Mouse (Mus musculus) cerebellum, adult 2 months (tissue): ENCODE results near the gene Cd300lg. TPM values are rescaled to one million over a fixed set of nuclear protein-coding genes. Genes with fewer than 3 reads are reported as not detected.

Experiments used
- DNase-seq, 2 experiments: peaks; one replicate each; pipeline ENCODE4 v3.0.0; 2021
- H3K27ac ChIP-seq: fragments of 200-500 bp; 2 replicates; pipeline ENCODE4 v1.5.1; 2012; ENCODE audit warnings: low read length, control low read depth, inconsistent platforms; ENCODE audit not compliant: insufficient read depth
- H3K27me3 ChIP-seq: fragments of 200-500 bp; 2 replicates; pipeline ENCODE4 v1.6.1; 2012; ENCODE audit warnings: inconsistent platforms, mild to moderate bottlenecking, low read length, moderate library complexity; ENCODE audit not compliant: control insufficient read depth, insufficient read depth
- H3K4me1 ChIP-seq: fragments of 200-500 bp; 2 replicates; pipeline ENCODE4 v1.6.1; 2011; ENCODE audit warnings: low read length; ENCODE audit not compliant: control insufficient read depth, insufficient read depth
- H3K4me3 ChIP-seq: fragments of 200-500 bp; replicated peaks from 2 replicates; pipeline ENCODE3; 2011; ENCODE audit warnings: mild to moderate bottlenecking, low read depth, low read length, control low read depth; ENCODE audit not compliant: insufficient read depth
- CTCF ChIP-seq: fragments of 200-500 bp; IDR thresholded peaks from 2 replicates; pipeline ENCODE4 v1.5.1; 2011; ENCODE audit warnings: low read depth, mild to moderate bottlenecking, control low read depth, low read length, moderate library complexity, borderline replicate concordance; ENCODE audit not compliant: insufficient read depth
- POLR2A ChIP-seq: fragments of 200-500 bp; IDR thresholded peaks from 2 replicates; pipeline ENCODE4 v1.6.1; 2011; ENCODE audit warnings: low read length, control low read depth, borderline replicate concordance; ENCODE audit not compliant: insufficient read depth
- WGBS: fragments of 180-500 bp; shearing (Covaris S2); methylation state at CpG from one replicate; pipeline ENCODE4 v1.1.7; 2018; 5-methylcytosine and 5-hydroxymethylcytosine counted together
- polyA plus RNA-seq: library from polyadenylated mRNA; depleted of rRNA; stranded (reverse); fragments of >200 nt; gene quantifications from 2 replicates; pipeline ENCODE4 v1.2.3, GENCODE M21; 2012

Cd300lg gene
- polyA plus RNA-seq, 1 experiment = 0.38 TPM

- Histone ChIP-seq H3K4me1 (peaks cover 62% of the 10 kb centered on the region), H3K27ac (no peak overlapping the region; the same call in 1 of the 2 replicates), H3K27me3 (no peaks in the 10 kb centered on the region), H3K4me3 (no peak overlapping the region)
- 26% methylated on average over 9 of the region's 9 CpGs for WGBS
- TF ChIP-seq CTCF (no peak), POLR2A (no peak)
- DNase-seq = no peak
Measured at GRCm38 (mm10) chr11:102019736-102020135, 21.6 kb upstream of the Cd300lg start.

DNA sequence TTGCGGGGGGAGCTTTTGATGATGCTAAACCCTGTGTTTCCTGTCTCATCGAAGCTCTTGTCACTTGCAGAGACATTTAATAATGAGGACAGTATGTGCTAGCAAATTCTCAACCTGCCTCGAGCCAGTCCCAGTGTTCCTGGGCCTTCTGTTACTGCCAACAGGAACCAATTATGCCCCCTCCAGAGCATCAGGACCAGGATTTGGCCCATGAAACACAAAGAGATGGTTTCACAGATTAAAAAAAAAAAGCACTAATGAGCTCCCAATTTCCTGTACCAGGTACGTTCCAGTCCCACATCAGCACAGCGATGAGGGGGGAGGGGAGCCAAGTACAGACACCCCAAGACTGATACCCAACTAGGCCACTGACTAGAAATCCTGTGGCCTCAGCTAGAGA is 20.1 kb upstream of the Cd300lg start:
- DNase-seq = peak in 1 of 2 experiments; percentile 69

DNA sequence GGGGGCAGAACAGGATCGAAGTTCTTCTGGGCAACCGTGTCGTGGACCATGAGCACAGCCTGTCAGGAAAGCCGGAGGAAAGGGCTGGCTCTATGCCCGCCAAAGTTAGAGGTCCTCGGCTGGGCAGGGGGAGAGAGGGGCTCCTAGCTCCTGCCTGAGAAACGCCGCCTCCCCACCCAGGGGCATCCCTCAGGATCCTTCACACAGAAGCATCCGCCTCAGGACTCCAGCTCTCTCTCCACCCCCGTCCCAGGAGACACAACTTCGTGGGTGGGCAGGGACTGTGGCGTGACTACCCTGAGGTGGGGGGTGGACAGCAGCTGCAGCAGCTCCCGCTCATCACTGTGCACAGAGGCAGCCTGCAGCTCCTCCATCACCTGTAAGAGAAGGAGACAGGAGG is 17.9 kb upstream of the Cd300lg start:
- peak overlapping the region; percentile 47 for H3K4me3 ChIP-seq
- H3K4me1 ChIP-seq = peaks cover 50% of the 10 kb centered on the region
- TF ChIP-seq POLR2A (no peak), CTCF (no peak)
- WGBS = 22% methylated on average over 13 of the region's 13 CpGs
- no peak for DNase-seq
- peak overlapping the region; percentile 79 for H3K27ac ChIP-seq
- H3K27me3 ChIP-seq = no peaks in the 10 kb centered on the region

More for the DNA sequence above, 20.1 kb upstream of the Cd300lg start:
- TF ChIP-seq POLR2A = no peak
- TF ChIP-seq CTCF = no peak
- Histone ChIP-seq H3K27ac (no peak overlapping the region), H3K4me3 (no peak overlapping the region), H3K27me3 (no peaks in the 10 kb centered on the region), H3K4me1 (peaks cover 48% of the 10 kb centered on the region)
- WGBS = 21% methylated on average over 5 of the region's 5 CpGs

DNA sequence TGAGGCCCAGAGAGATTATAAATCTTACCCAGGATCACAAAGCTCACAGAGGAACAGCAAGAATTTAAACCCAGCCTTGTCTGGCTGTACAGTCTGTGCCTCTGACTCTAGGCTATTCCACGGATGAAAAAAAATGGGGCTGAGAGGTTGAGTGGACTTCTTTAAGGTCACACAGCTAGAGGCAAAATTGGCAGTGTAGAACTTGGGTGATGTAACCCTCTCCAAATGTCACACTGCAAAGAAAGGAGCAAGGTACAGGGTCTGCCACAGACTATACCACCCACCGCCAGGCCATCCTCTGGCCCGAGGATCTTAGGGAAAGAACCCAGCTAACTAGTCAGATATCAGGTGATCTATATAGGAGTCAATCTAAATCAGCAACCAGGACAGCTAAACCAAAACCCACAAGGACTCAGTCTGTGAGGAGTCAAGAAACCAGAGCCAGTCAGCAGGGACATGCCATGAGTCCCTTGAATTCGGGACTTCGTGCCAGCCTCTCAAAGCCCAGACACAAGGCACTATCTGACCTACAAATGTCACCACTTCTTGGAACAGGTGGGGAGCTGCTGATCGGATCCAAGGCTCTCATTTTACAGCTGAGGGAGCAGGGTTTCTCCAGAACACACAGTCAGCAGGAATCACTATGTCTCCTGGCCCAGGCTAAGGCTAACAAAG is 17.1 kb upstream of the Cd300lg start:
- WGBS = 11% methylated on average over 6 of the region's 6 CpGs
- Histone ChIP-seq H3K4me3 (peak overlapping the region; percentile 74), H3K27me3 (no peaks in the 10 kb centered on the region), H3K4me1 (peaks cover 42% of the 10 kb centered on the region), H3K27ac (peak overlapping the region; percentile 87)
- peak; percentile 85 to 96 for DNase-seq
- TF ChIP-seq POLR2A (peak; percentile 23; the same call in 1 of the 2 replicates), CTCF (no peak)

DNA sequence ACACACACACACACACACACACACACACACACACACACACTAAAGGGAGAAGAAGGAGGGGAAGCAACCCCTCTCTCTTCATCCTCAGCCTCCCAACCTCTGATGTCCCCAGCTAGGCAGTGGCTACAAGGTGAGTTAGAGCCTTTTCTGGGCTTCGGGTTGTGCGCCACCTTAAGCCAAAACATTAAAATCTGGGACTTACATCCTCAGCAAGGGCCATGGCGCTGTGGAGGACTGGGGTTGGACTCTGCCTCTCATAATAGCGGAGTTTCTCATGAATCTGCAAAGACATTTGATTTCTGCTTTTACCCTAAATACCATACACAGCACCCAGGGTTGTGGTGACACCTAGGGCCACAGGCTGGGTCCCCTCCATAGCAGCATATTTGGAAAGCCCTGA is 16.4 kb upstream of the Cd300lg start:
- DNase-seq = peak in 1 of 2 experiments; percentile 52
- no peak for TF ChIP-seq POLR2A
- TF ChIP-seq CTCF = no peak
- 10% methylated on average over 4 of the region's 4 CpGs for WGBS
- peaks cover 37% of the 10 kb centered on the region for H3K4me1 ChIP-seq
- peak overlapping the region; percentile 74 for H3K4me3 ChIP-seq
- H3K27ac ChIP-seq = peak overlapping the region; percentile 87
- H3K27me3 ChIP-seq = no peaks in the 10 kb centered on the region

DNA sequence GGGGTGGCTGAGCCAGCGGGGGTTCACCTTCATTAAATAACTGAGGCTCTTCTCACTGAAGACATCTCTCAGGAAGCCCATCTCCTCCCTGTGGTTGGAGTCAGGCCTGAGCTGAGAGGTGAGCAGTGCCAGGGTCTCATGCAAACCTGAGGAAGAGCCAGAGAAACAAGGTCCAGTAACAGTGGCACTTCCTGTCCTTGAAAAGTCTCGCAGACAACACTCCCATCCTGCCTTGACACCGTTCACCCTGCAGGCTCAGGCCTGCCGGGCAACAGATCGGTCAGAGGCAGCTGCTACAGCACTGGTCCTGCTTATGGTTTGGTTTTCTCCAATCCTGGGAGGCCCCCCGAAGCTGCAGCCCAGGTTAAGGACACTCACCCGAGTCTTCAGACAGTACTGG is 16.0 kb upstream of the Cd300lg start:
- Histone ChIP-seq H3K27ac (peak overlapping the region; percentile 87), H3K4me1 (peaks cover 37% of the 10 kb centered on the region), H3K4me3 (peak overlapping the region; percentile 74), H3K27me3 (no peaks in the 10 kb centered on the region)
- 8% methylated on average over 7 of the region's 7 CpGs for WGBS
- peak; percentile 53 to 61 for DNase-seq
- TF ChIP-seq CTCF = no peak
- TF ChIP-seq POLR2A = no peak

GRCm38 (mm10) chr11:102025991-102026660 is 15.2 kb upstream of the Cd300lg start:
- TF ChIP-seq CTCF = no peak
- TF ChIP-seq POLR2A = no peak
- WGBS = 1% methylated on average over 23 of the region's 23 CpGs
- DNase-seq = peak in 1 of 2 experiments; percentile 55
- peaks cover 36% of the 10 kb centered on the region for H3K4me1 ChIP-seq
- peak overlapping the region; percentile 74 for H3K4me3 ChIP-seq
- H3K27ac ChIP-seq = peak overlapping the region; percentile 87
- no peaks in the 10 kb centered on the region for H3K27me3 ChIP-seq
